Mouse (Mus musculus) liver, embryonic 15.5 days (tissue): ENCODE data around the gene Gltpd2. TPM values are rescaled to one million over a fixed set of nuclear protein-coding genes. Genes with fewer than 3 reads are reported as not detected.

Experiments used
- ATAC-seq: fragments of 200-750 bp; cut with Nextera tagmentation; 2 replicates; pipeline ENCODE4 v1.8.0; 2017; ENCODE audit warnings: moderate number of reproducible peaks, mild to moderate bottlenecking, moderate library complexity; ENCODE audit not compliant: insufficient read depth
- H3K27ac ChIP-seq: fragments of 300-500 bp; sonication (generic); replicated peaks from 2 replicates; pipeline ENCODE4 v1.5.1; 2015; ENCODE audit warnings: mild to moderate bottlenecking, inconsistent platforms
- H3K27me3 ChIP-seq: fragments of 300-500 bp; sonication (generic); 2 replicates; pipeline ENCODE4 v1.6.1; 2015; ENCODE audit warnings: mild to moderate bottlenecking, inconsistent platforms
- H3K36me3 ChIP-seq: fragments of 300-500 bp; sonication (generic); replicated peaks from 2 replicates; pipeline ENCODE4 v1.6.1; 2015; ENCODE audit warnings: moderate library complexity, mild to moderate bottlenecking, inconsistent platforms
- H3K4me1 ChIP-seq: fragments of 300-500 bp; sonication (generic); replicated peaks from 2 replicates; pipeline ENCODE4 v1.6.1; 2015; ENCODE audit warnings: inconsistent platforms
- H3K4me2 ChIP-seq: fragments of 300-500 bp; sonication (generic); 2 replicates; pipeline ENCODE4 v1.6.1; 2015; ENCODE audit warnings: moderate library complexity, mild to moderate bottlenecking, inconsistent platforms
- H3K4me3 ChIP-seq: fragments of 300-500 bp; sonication (generic); replicated peaks from 2 replicates; pipeline ENCODE4 v1.5.1; 2015; ENCODE audit warnings: mild to moderate bottlenecking, inconsistent platforms
- H3K9ac ChIP-seq: fragments of 300-500 bp; sonication (generic); 2 replicates; pipeline ENCODE4 v1.6.1; 2015; ENCODE audit warnings: moderate library complexity, mild to moderate bottlenecking, inconsistent platforms
- H3K9me3 ChIP-seq: fragments of 300-500 bp; sonication (generic); replicated peaks from 2 replicates; pipeline ENCODE4 v1.6.1; 2016; ENCODE audit warnings: inconsistent platforms
- WGBS: fragments of 180-500 bp; shearing (Covaris S2); methylation state at CpG from one replicate; pipeline ENCODE4 v1.1.7; 2015; ENCODE audit warnings: mixed read lengths; ENCODE audit not compliant: insufficient replicate concordance; 5-methylcytosine and 5-hydroxymethylcytosine counted together
- polyA plus RNA-seq: library from polyadenylated mRNA; unstranded; fragments of >200 nt; fragmentation: Nextera tagmentation; extraction: Ambion mirVana; gene quantifications from 2 replicates; pipeline ENCODE4 v1.2.1, GENCODE M21; 2015

Gltpd2 gene
- polyA plus RNA-seq, 1 experiment from 2014 or later, result 31.9 TPM

DNA sequence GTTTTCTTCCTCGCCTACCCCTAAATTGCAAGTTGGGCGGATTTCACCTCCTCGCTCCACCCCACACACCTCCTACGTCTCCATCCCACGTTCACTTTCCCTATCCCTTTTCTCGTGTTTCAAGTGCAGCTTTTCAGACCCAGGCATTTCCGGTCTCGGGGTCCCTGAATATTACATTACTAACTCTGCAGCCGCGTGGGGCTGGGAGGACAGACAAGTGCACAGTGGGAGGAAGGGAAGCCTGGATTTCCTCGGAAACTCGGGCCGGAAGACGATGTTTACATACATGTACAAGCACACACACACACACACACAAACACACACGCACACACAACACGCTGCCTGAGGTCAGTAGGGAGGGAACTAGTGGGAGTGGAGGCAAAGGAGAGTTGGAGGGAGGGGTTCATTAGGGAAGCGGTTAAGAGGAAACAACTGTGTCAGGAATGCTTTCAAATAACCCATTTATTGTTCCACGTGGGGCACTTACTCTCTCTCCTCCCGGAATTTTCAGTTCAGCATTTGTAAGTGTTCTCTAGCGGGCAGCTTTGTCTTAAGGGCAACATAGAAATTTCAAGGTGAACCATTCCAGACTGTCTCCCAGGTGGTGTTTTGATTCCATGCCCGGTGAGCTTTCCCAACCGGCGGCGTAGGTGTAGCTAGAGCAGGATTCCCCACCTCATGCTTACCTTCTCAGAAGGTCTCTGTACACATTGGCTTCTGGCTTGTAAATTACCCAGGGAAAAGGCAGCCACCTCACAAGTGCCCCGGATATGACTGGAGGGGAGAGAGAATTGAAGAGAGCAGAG lies 44.7 kb downstream of the Gltpd2 start:
- 4% methylated on average over 25 of the region's 25 CpGs for WGBS
- no peak for ATAC-seq
- H3K4me2 ChIP-seq, result peak overlapping the region; percentile 99
- H3K27me3 ChIP-seq, result no peaks in the 10 kb centered on the region
- H3K4me1 ChIP-seq, result peaks cover 59% of the 10 kb centered on the region
- H3K9ac ChIP-seq, result peak overlapping the region; percentile 79
- no peaks in the 10 kb centered on the region for H3K9me3 ChIP-seq
- 0 out of 2 replicates have a peak, but pooled peaks cover 6% of the 10 kb centered on the region for H3K36me3 ChIP-seq
- peak overlapping the region; percentile 89 for H3K4me3 ChIP-seq
- H3K27ac ChIP-seq, result peak overlapping the region; percentile 75

DNA sequence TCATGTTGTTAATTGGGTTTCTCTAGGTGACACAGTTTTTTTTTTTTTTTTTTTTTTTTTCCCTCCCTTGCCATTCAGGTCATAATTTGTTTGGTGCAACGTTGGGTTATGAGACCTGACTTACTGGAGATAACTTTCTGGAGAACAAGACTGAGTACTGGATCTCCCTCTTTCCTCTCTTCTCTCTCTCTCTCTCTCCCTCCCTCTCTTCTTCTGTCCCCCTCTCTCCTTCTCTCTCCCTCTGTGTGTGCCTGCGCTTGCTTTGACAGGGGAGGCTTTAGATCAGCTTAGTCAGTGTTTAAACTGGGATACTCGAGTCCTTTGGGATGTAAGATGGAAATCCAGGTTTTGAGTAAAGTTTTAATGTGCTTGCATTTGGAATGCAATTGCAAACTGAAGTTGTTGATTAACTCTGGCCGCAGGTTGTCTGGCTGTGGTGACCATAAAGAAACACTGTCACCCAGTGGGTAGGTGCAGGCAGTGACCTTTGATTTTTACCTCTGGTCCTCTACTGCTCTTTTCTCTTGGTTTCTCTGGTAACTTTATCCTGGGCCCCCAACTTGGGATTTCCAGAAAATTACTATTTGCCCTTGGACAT lies 45.4 kb downstream of the Gltpd2 start:
- peak overlapping the region; percentile 89 for H3K4me3 ChIP-seq
- H3K27ac ChIP-seq, result peak overlapping the region; percentile 75
- WGBS, result 39% methylated on average over 4 of the region's 4 CpGs
- H3K4me1 ChIP-seq, result peaks cover 63% of the 10 kb centered on the region
- no peaks in the 10 kb centered on the region for H3K9me3 ChIP-seq
- 0 out of 2 replicates have a peak, but pooled peaks cover 6% of the 10 kb centered on the region for H3K36me3 ChIP-seq
- H3K4me2 ChIP-seq, result peak overlapping the region; percentile 99
- ATAC-seq, result no peak
- H3K9ac ChIP-seq, result no peak overlapping the region; the same call in 1 of the 2 replicates
- H3K27me3 ChIP-seq, result no peaks in the 10 kb centered on the region

DNA sequence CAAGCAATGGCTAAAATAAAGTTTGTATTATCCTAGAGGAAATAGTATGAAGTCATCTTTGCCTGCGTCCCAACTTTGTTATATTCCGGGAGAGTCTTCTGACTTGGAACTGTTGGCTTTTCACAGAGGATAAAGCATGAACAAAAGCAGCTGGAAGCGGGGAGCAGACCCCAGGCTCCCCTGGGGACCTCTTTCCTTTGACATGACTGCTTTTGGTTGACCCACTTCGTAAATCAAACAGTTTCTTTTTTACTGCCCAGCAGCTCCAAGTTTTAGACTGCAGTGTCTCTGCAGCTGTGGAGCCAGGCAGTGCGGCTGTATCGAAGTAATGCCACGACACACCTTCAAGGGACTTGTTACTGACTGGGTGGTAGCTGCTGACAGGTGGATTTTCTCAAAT lies 47.6 kb downstream of the Gltpd2 start:
- ATAC-seq, result no peak
- Histone ChIP-seq H3K9me3 (no peaks in the 10 kb centered on the region), H3K27me3 (no peaks in the 10 kb centered on the region), H3K27ac (no peak overlapping the region), H3K4me1 (peaks cover 78% of the 10 kb centered on the region), H3K9ac (no peak overlapping the region), H3K36me3 (0 out of 2 replicates have a peak, but pooled peaks cover 6% of the 10 kb centered on the region), H3K4me2 (no peak overlapping the region), H3K4me3 (no peak overlapping the region)
- WGBS, result 76% methylated on average over 7 of the region's 7 CpGs

Other genes with a start within 250 kb of the Gltpd2 start
- gene Alox12e, start 196.6 kb upstream of the Gltpd2 start, polyA plus RNA-seq, result 0.16 TPM in 1 of 2 replicates, not detected in the other
- 1.3 and 1.6 TPM in 2 replicates for gene Alox15, start 167.2 kb upstream of the Gltpd2 start, polyA plus RNA-seq
- 13.5 and 14.5 TPM in 2 replicates for gene Pelp1, start 109.2 kb upstream of the Gltpd2 start, polyA plus RNA-seq
- 15.6 and 16.5 TPM in 2 replicates for gene Arrb2, start 86.6 kb upstream of the Gltpd2 start, polyA plus RNA-seq
- gene Med11, start 67.3 kb upstream of the Gltpd2 start, polyA plus RNA-seq, result 13.2 and 14.4 TPM in 2 replicates
- 0.22 and 0.26 TPM in 2 replicates for gene Zmynd15, start 59.8 kb upstream of the Gltpd2 start, polyA plus RNA-seq
- gene Cxcl16, start 59.2 kb upstream of the Gltpd2 start, polyA plus RNA-seq, result 2.0 and 2.2 TPM in 2 replicates
- 0.89 and 1.5 TPM in 2 replicates for gene Tm4sf5, start 14.0 kb upstream of the Gltpd2 start, polyA plus RNA-seq
- 0.31 and 0.43 TPM in 2 replicates for gene Vmo1, start 4.6 kb upstream of the Gltpd2 start, polyA plus RNA-seq
- gene Psmb6, start 6.2 kb downstream of the Gltpd2 start, polyA plus RNA-seq, result 316 and 337 TPM in 2 replicates
- gene Gm40193, start 13.7 kb downstream of the Gltpd2 start, polyA plus RNA-seq, result not detected in 2 replicates
- gene Pld2, start 20.9 kb downstream of the Gltpd2 start, polyA plus RNA-seq, result 1.8 TPM in 2 replicates
- 4.9 and 6.2 TPM in 2 replicates for gene Mink1, start 43.7 kb downstream of the Gltpd2 start, polyA plus RNA-seq
- not detected in 2 replicates for gene 4930544D05Rik, start 96.7 kb downstream of the Gltpd2 start, polyA plus RNA-seq
- gene Chrne, start 100.0 kb downstream of the Gltpd2 start, polyA plus RNA-seq, result not detected in 2 replicates
- 2.6 and 3.0 TPM in 2 replicates for gene Gp1ba, start 119.9 kb downstream of the Gltpd2 start, polyA plus RNA-seq
- 76.8 and 80.4 TPM in 2 replicates for gene Rnf167, start 128.0 kb downstream of the Gltpd2 start, polyA plus RNA-seq
- 70.3 and 79.4 TPM in 2 replicates for gene Slc25a11, start 128.3 kb downstream of the Gltpd2 start, polyA plus RNA-seq
- 927 and 1,040 TPM in 2 replicates for gene Pfn1, start 135.4 kb downstream of the Gltpd2 start, polyA plus RNA-seq
- gene Eno3, start 138.0 kb downstream of the Gltpd2 start, polyA plus RNA-seq, result 10.8 and 18.2 TPM in 2 replicates
- 55.1 and 59.5 TPM in 2 replicates for gene Spag7, start 150.2 kb downstream of the Gltpd2 start, polyA plus RNA-seq
- 3.3 and 3.4 TPM in 2 replicates for gene Camta2, start 168.9 kb downstream of the Gltpd2 start, polyA plus RNA-seq
- 1.3 and 1.6 TPM in 2 replicates for gene Inca1, start 181.0 kb downstream of the Gltpd2 start, polyA plus RNA-seq
- gene Kif1c, start 181.4 kb downstream of the Gltpd2 start, polyA plus RNA-seq, result 0.79 and 0.85 TPM in 2 replicates
- gene Zfp3, start 245.0 kb downstream of the Gltpd2 start, polyA plus RNA-seq, result 1.4 TPM in 2 replicates